8 mouse cellular contexts compared by ENCODE assay signal in genomic region chr5:124444661-124445561, GRCm38 (mm10). TPM values are rescaled to one million over a fixed set of nuclear protein-coding genes. Genes with fewer than 3 reads are reported as not detected.
DNase-seq lines count a peak whose midpoint lies in the region; ATAC-seq lines count a peak whose summit lies in the region.

No protein-coding gene starts in this region.

- peaks cover 33% of the 10 kb centered on the region for H3K4me1 ChIP-seq in intestine, embryonic 15.5 days (replicated peaks)
- H3K4me1 ChIP-seq in limb, embryonic 15.5 days, result peaks cover 40% of the 10 kb centered on the region
- H3K4me1 ChIP-seq in midbrain, embryonic 16.5 days (ENCODE audit: control insufficient read depth, insufficient read depth, low read length), result peaks cover 24% of the 10 kb centered on the region
- H3K4me1 ChIP-seq in stomach, embryonic 15.5 days, result peaks cover 34% of the 10 kb centered on the region

- WGBS in intestine, embryonic 15.5 days, result 3% methylated on average over 64 of the region's 66 CpGs
- 3% methylated on average over 62 of the region's 66 CpGs for WGBS in limb, embryonic 15.5 days
- 6% methylated on average over 51 of the region's 66 CpGs for WGBS in midbrain, embryonic 16.5 days
- 8% methylated on average over 32 of the region's 66 CpGs for WGBS in stomach, embryonic 15.5 days

- DNase-seq in urinary bladder, adult 18-20 months (ENCODE audit: low spot score in 2 of 2), result peak; percentile 57
- DNase-seq in urinary bladder, postnatal 10 days (ENCODE audit: low spot score), result no peak
- peak; percentile 62 to 64 for DNase-seq in gastrocnemius, postnatal 36 days

- H3K9me3 ChIP-seq in intestine, embryonic 15.5 days, result no peaks in the 10 kb centered on the region
- no peaks in the 10 kb centered on the region for H3K9me3 ChIP-seq in limb, embryonic 15.5 days
- H3K9me3 ChIP-seq in midbrain, embryonic 16.5 days (replicated peaks; ENCODE audit: control insufficient read depth, low read length, poor library complexity, severe bottlenecking), result no peaks in the 10 kb centered on the region
- H3K9me3 ChIP-seq in stomach, embryonic 15.5 days, result no peaks in the 10 kb centered on the region

- peak overlapping the region; percentile 85 for H3K4me3 ChIP-seq in intestine, embryonic 15.5 days (replicated peaks)
- peak overlapping the region; percentile 85 for H3K4me3 ChIP-seq in limb, embryonic 15.5 days
- peak overlapping the region; percentile 92 for H3K4me3 ChIP-seq in midbrain, embryonic 16.5 days (ENCODE audit: low read depth, low read length)
- H3K4me3 ChIP-seq in stomach, embryonic 15.5 days (replicated peaks), result peak overlapping the region; percentile 83

- ATAC-seq in common myeloid progenitor, adult 5-6 weeks (replicated peaks; ENCODE audit: low read depth, poor library complexity, severe bottlenecking), result peak; percentile 34
- ATAC-seq in intestine, embryonic 15.5 days, result peak; percentile 86
- peak; percentile 85 for ATAC-seq in limb, embryonic 15.5 days (ENCODE audit: insufficient number of reproducible peaks, low FRiP score, low TSS enrichment, low read depth)
- ATAC-seq in midbrain, embryonic 16.5 days, result peak; percentile 95
- peak; percentile 80 for ATAC-seq in stomach, embryonic 15.5 days (ENCODE audit: insufficient read depth, low FRiP score, low read depth)

- peaks cover 21% of the 10 kb centered on the region for H3K36me3 ChIP-seq in intestine, embryonic 15.5 days
- H3K36me3 ChIP-seq in limb, embryonic 15.5 days, result peaks cover 27% of the 10 kb centered on the region
- peaks cover 7% of the 10 kb centered on the region for H3K36me3 ChIP-seq in midbrain, embryonic 16.5 days (ENCODE audit: control insufficient read depth, insufficient read depth, low read length)
- peaks cover 13% of the 10 kb centered on the region for H3K36me3 ChIP-seq in stomach, embryonic 15.5 days

- H3K27me3 ChIP-seq in intestine, embryonic 15.5 days (replicated peaks), result no peaks in the 10 kb centered on the region
- no peaks in the 10 kb centered on the region for H3K27me3 ChIP-seq in limb, embryonic 15.5 days
- H3K27me3 ChIP-seq in midbrain, embryonic 16.5 days (ENCODE audit: control insufficient read depth, insufficient read depth, low read depth, low read length), result no peaks in the 10 kb centered on the region
- no peaks in the 10 kb centered on the region for H3K27me3 ChIP-seq in stomach, embryonic 15.5 days (replicated peaks)

- H3K9ac ChIP-seq in intestine, embryonic 15.5 days, result peak overlapping the region; percentile 82
- peak overlapping the region; percentile 90 for H3K9ac ChIP-seq in limb, embryonic 15.5 days
- peak overlapping the region; percentile 94 for H3K9ac ChIP-seq in midbrain, embryonic 16.5 days (ENCODE audit: low read depth, low read length)
- H3K9ac ChIP-seq in stomach, embryonic 15.5 days, result peak overlapping the region; percentile 80

- intact Hi-C loops in gastrocnemius, postnatal 36 days (cut with DNase I), result no loop called here

- H3K4me2 ChIP-seq in intestine, embryonic 15.5 days (replicated peaks), result peak overlapping the region; percentile 93
- peak overlapping the region; percentile 83 for H3K4me2 ChIP-seq in limb, embryonic 15.5 days
- peak overlapping the region; percentile 96 for H3K4me2 ChIP-seq in midbrain, embryonic 16.5 days (ENCODE audit: low read length)
- H3K4me2 ChIP-seq in stomach, embryonic 15.5 days, result peak overlapping the region; percentile 64

- peak overlapping the region; percentile 93 for H3K27ac ChIP-seq in intestine, embryonic 15.5 days
- peak overlapping the region; percentile 91 for H3K27ac ChIP-seq in limb, embryonic 15.5 days
- peak overlapping the region; percentile 78 for H3K27ac ChIP-seq in midbrain, embryonic 16.5 days (ENCODE audit: low read length)
- H3K27ac ChIP-seq in stomach, embryonic 15.5 days, result peak overlapping the region; percentile 93

RNA-seq across cellular contexts. Expression of gene Kmt5a, which starts 5.2 kb away (rescaled TPM):
- 130 and 182 TPM in 2 replicates for total RNA-seq in common myeloid progenitor, adult 5-6 weeks (2017)
- total RNA-seq in gastrocnemius, postnatal 36 days (2021), result 100 to 1,000 TPM; 182 to 256 TPM
- polyA plus RNA-seq in intestine, embryonic 15.5 days (2015; fragmentation: Nextera tagmentation; extraction: Ambion mirVana), result 93.5 and 105 TPM in 2 replicates
- polyA plus RNA-seq in limb, embryonic 15.5 days (2015; fragmentation: Nextera tagmentation; extraction: Ambion mirVana), result 56.3 and 64.5 TPM in 2 replicates
- polyA plus RNA-seq in midbrain, embryonic 16.5 days (2015; fragmentation: Nextera tagmentation; extraction: Ambion mirVana), result 12.3 and 15.4 TPM in 2 replicates
- polyA plus RNA-seq in stomach, embryonic 15.5 days (2015; fragmentation: Nextera tagmentation; extraction: Ambion mirVana), result 92.6 and 104 TPM in 2 replicates

RNA-seq across cellular contexts. Expression of gene Sbno1, which starts 19.1 kb away (rescaled TPM):
- total RNA-seq in common myeloid progenitor, adult 5-6 weeks (2017), result 195 and 219 TPM in 2 replicates
- total RNA-seq in gastrocnemius, postnatal 36 days (2021), result 10 to 100 TPM; 35.4 to 40.5 TPM
- polyA plus RNA-seq in intestine, embryonic 15.5 days (2015; fragmentation: Nextera tagmentation; extraction: Ambion mirVana), result 78.6 and 90.3 TPM in 2 replicates
- 70.7 and 71.9 TPM in 2 replicates for polyA plus RNA-seq in limb, embryonic 15.5 days (2015; fragmentation: Nextera tagmentation; extraction: Ambion mirVana)
- polyA plus RNA-seq in midbrain, embryonic 16.5 days (2015; fragmentation: Nextera tagmentation; extraction: Ambion mirVana), result 94.5 and 113 TPM in 2 replicates
- 77.3 and 81.5 TPM in 2 replicates for polyA plus RNA-seq in stomach, embryonic 15.5 days (2015; fragmentation: Nextera tagmentation; extraction: Ambion mirVana)

RNA-seq across cellular contexts. Expression of gene Rilpl2, which starts 33.3 kb away (rescaled TPM):
- total RNA-seq in common myeloid progenitor, adult 5-6 weeks (2017), result 23.1 and 32.4 TPM in 2 replicates
- 1 to 10 TPM; 3.6 to 4.9 TPM for total RNA-seq in gastrocnemius, postnatal 36 days (2021)
- polyA plus RNA-seq in intestine, embryonic 15.5 days (2015; fragmentation: Nextera tagmentation; extraction: Ambion mirVana), result 44.0 and 46.2 TPM in 2 replicates
- polyA plus RNA-seq in limb, embryonic 15.5 days (2015; fragmentation: Nextera tagmentation; extraction: Ambion mirVana), result 33.6 and 36.1 TPM in 2 replicates
- polyA plus RNA-seq in midbrain, embryonic 16.5 days (2015; fragmentation: Nextera tagmentation; extraction: Ambion mirVana), result 25.3 and 29.9 TPM in 2 replicates
- 31.5 and 32.0 TPM in 2 replicates for polyA plus RNA-seq in stomach, embryonic 15.5 days (2015; fragmentation: Nextera tagmentation; extraction: Ambion mirVana)

RNA-seq across cellular contexts. Expression of gene Snrnp35, which starts 38.0 kb away (rescaled TPM):
- 12.1 and 15.4 TPM in 2 replicates for total RNA-seq in common myeloid progenitor, adult 5-6 weeks (2017)
- total RNA-seq in gastrocnemius, postnatal 36 days (2021), result 10 to 100 TPM; 20.5 to 26.1 TPM
- 21.4 and 23.6 TPM in 2 replicates for polyA plus RNA-seq in intestine, embryonic 15.5 days (2015; fragmentation: Nextera tagmentation; extraction: Ambion mirVana)
- 23.6 and 25.1 TPM in 2 replicates for polyA plus RNA-seq in limb, embryonic 15.5 days (2015; fragmentation: Nextera tagmentation; extraction: Ambion mirVana)
- polyA plus RNA-seq in midbrain, embryonic 16.5 days (2015; fragmentation: Nextera tagmentation; extraction: Ambion mirVana), result 19.9 and 21.7 TPM in 2 replicates
- 22.5 and 25.0 TPM in 2 replicates for polyA plus RNA-seq in stomach, embryonic 15.5 days (2015; fragmentation: Nextera tagmentation; extraction: Ambion mirVana)

Comparison
In these comparisons a context has a peak if more than half of its experiments do, and no peak if none do; other contexts are left out.
1. ATAC-seq: peak in every context shown above with its lines; median percentile 95 in midbrain, embryonic 16.5 days; 86 in intestine, embryonic 15.5 days; 85 in limb, embryonic 15.5 days; 80 in stomach, embryonic 15.5 days; 34 in common myeloid progenitor, adult 5-6 weeks.